Comparison of ENCODE assay signal across 23 mouse cellular contexts in genomic region chr14:122405236-122405635, GRCm38 (mm10). TPM values are rescaled to one million over a fixed set of nuclear protein-coding genes. Genes with fewer than 3 reads are reported as not detected.
A peak's percentile ranks its signal among the peaks of the same experiment; 100 is the strongest.
DNase-seq lines count a peak whose midpoint lies in the region; ATAC-seq lines count a peak whose summit lies in the region.
"Had no signal": no experiment of that assay in that cellular context is flagged by ENCODE, and none has a peak within 500 bp of the region (broad histone marks: within the 10 kb centered on the region; RNA-seq: fewer than 3 reads in every experiment).

No protein-coding gene starts in this region.

- 0 out of 2 replicates have a peak overlapping the region, but pooled peaks have one; percentile 6 for H3K9ac ChIP-seq in forebrain, embryonic 11.5 days (ENCODE audit: low read length)
- no peak overlapping the region for H3K9ac ChIP-seq in forebrain, embryonic 15.5 days (replicated peaks)
- H3K9ac ChIP-seq in forebrain, embryonic 13.5 days, result no peak overlapping the region
- H3K9ac ChIP-seq in hindbrain, embryonic 14.5 days, result no peak overlapping the region; the same call in 1 of the 2 replicates
- H3K9ac ChIP-seq in midbrain, embryonic 13.5 days (replicated peaks), result peak overlapping the region; percentile 63; the same call in 1 of the 2 replicates
- H3K9ac ChIP-seq: embryonic facial prominence, embryonic 13.5 days; liver, embryonic 12.5 days; lung, embryonic 15.5 days had no signal

- H3K4me3 ChIP-seq in forebrain, embryonic 11.5 days (ENCODE audit: low read depth, low read length), result no peak overlapping the region
- no peak overlapping the region for H3K4me3 ChIP-seq in forebrain, embryonic 15.5 days
- no peak overlapping the region for H3K4me3 ChIP-seq in forebrain, embryonic 13.5 days
- H3K4me3 ChIP-seq in hindbrain, embryonic 14.5 days (replicated peaks; ENCODE audit: low read length), result no peak overlapping the region
- H3K4me3 ChIP-seq in midbrain, embryonic 13.5 days (replicated peaks), result peak overlapping the region; percentile 38
- H3K4me3 ChIP-seq: liver, embryonic 12.5 days had no signal

- H3K9me3 ChIP-seq in forebrain, embryonic 11.5 days (ENCODE audit: control insufficient read depth, low read length), result no peaks in the 10 kb centered on the region
- H3K9me3 ChIP-seq in forebrain, embryonic 15.5 days, result no peaks in the 10 kb centered on the region
- H3K9me3 ChIP-seq in forebrain, embryonic 13.5 days (replicated peaks), result no peaks in the 10 kb centered on the region
- H3K9me3 ChIP-seq in hindbrain, embryonic 14.5 days (ENCODE audit: control insufficient read depth, low read length), result no peaks in the 10 kb centered on the region
- H3K9me3 ChIP-seq in midbrain, embryonic 13.5 days, result no peaks in the 10 kb centered on the region
- H3K9me3 ChIP-seq: embryonic facial prominence, embryonic 13.5 days; liver, embryonic 12.5 days; lung, embryonic 15.5 days had no signal

- H3K4me2 ChIP-seq in forebrain, embryonic 11.5 days (ENCODE audit: low read depth, low read length, severe bottlenecking), result peak overlapping the region; percentile 73
- no peak overlapping the region for H3K4me2 ChIP-seq in forebrain, embryonic 15.5 days (replicated peaks)
- H3K4me2 ChIP-seq in forebrain, embryonic 13.5 days, result peak overlapping the region; percentile 75
- peak overlapping the region; percentile 63 for H3K4me2 ChIP-seq in hindbrain, embryonic 14.5 days (replicated peaks)
- H3K4me2 ChIP-seq in midbrain, embryonic 13.5 days (replicated peaks), result peak overlapping the region; percentile 66

- intact Hi-C loops in left cerebral cortex, postnatal 36 days (cut with DNase I), result loop anchor here (5.0 kb wide), 2 partner anchors 47 to 183 kb away; partner anchors contain the start of gene Gm5089

- peaks cover 21% of the 10 kb centered on the region for H3K27me3 ChIP-seq in forebrain, embryonic 11.5 days (ENCODE audit: control insufficient read depth, insufficient read depth, low read length)
- peaks cover 54% of the 10 kb centered on the region for H3K27me3 ChIP-seq in forebrain, embryonic 15.5 days
- H3K27me3 ChIP-seq in forebrain, embryonic 13.5 days, result peaks cover 85% of the 10 kb centered on the region
- H3K27me3 ChIP-seq in hindbrain, embryonic 14.5 days (ENCODE audit: control insufficient read depth, insufficient read depth, low read length), result peaks cover 81% of the 10 kb centered on the region
- H3K27me3 ChIP-seq in midbrain, embryonic 13.5 days, result peaks cover 95% of the 10 kb centered on the region

- peaks cover 32% of the 10 kb centered on the region for H3K4me1 ChIP-seq in forebrain, embryonic 11.5 days (replicated peaks; ENCODE audit: control insufficient read depth, insufficient read depth, low read length)
- H3K4me1 ChIP-seq in forebrain, embryonic 15.5 days, result peaks cover 32% of the 10 kb centered on the region
- H3K4me1 ChIP-seq in forebrain, embryonic 13.5 days, result peaks cover 42% of the 10 kb centered on the region
- peaks cover 29% of the 10 kb centered on the region for H3K4me1 ChIP-seq in hindbrain, embryonic 14.5 days (replicated peaks; ENCODE audit: control insufficient read depth, insufficient read depth, low read length)
- peaks cover 36% of the 10 kb centered on the region for H3K4me1 ChIP-seq in midbrain, embryonic 13.5 days (replicated peaks)

- H3K36me3 ChIP-seq in forebrain, embryonic 11.5 days (ENCODE audit: control insufficient read depth, insufficient read depth, low read length), result no peaks in the 10 kb centered on the region
- no peaks in the 10 kb centered on the region for H3K36me3 ChIP-seq in forebrain, embryonic 15.5 days
- no peaks in the 10 kb centered on the region for H3K36me3 ChIP-seq in forebrain, embryonic 13.5 days (ENCODE audit: poor library complexity, severe bottlenecking)
- H3K36me3 ChIP-seq in hindbrain, embryonic 14.5 days (replicated peaks; ENCODE audit: control insufficient read depth, insufficient read depth), result no peaks in the 10 kb centered on the region
- H3K36me3 ChIP-seq in midbrain, embryonic 13.5 days, result no peaks in the 10 kb centered on the region
- H3K36me3 ChIP-seq: embryonic facial prominence, embryonic 13.5 days; liver, embryonic 12.5 days; lung, embryonic 15.5 days had no signal

- ATAC-seq in forebrain, embryonic 11.5 days (replicated peaks; ENCODE audit: low FRiP score), result no peak
- no peak for ATAC-seq in forebrain, embryonic 15.5 days (replicated peaks)
- no peak for ATAC-seq in forebrain, embryonic 13.5 days
- no peak for ATAC-seq in hindbrain, embryonic 14.5 days (ENCODE audit: low FRiP score)
- no peak for ATAC-seq in midbrain, embryonic 13.5 days
- ATAC-seq: liver, embryonic 12.5 days had no signal

- DNase-seq in forebrain, embryonic 11.5 days (ENCODE audit: low spot score), result peak; percentile 51
- no peak for DNase-seq in hindbrain, embryonic 14.5 days (ENCODE audit: low spot score)
- no peak for DNase-seq in adrenal gland, postnatal 25 days
- DNase-seq in gastrocnemius, adult 8-10 months (ENCODE audit: low spot score in 2 of 2), result no peak
- no peak for DNase-seq in left cerebral cortex, postnatal 36 days (ENCODE audit: low spot score in 2 of 2)
- DNase-seq: adrenal gland, postnatal 14 days; cerebellum, adult 2 months; heart, postnatal 4 days; kidney, adult 18-20 months; kidney, postnatal 25 days; spleen, adult 18-20 months; thymus, postnatal 14 days had no signal

- H3K27ac ChIP-seq in forebrain, embryonic 11.5 days (ENCODE audit: low read depth, low read length), result peak overlapping the region; percentile 18; the same call in 1 of the 2 replicates
- no peak overlapping the region for H3K27ac ChIP-seq in forebrain, embryonic 15.5 days (replicated peaks)
- no peak overlapping the region for H3K27ac ChIP-seq in forebrain, embryonic 13.5 days
- no peak overlapping the region for H3K27ac ChIP-seq in hindbrain, embryonic 14.5 days
- 0 out of 2 replicates have a peak overlapping the region, but pooled peaks have one; percentile 81 for H3K27ac ChIP-seq in midbrain, embryonic 13.5 days
- H3K27ac ChIP-seq: embryonic facial prominence, embryonic 13.5 days; liver, embryonic 12.5 days; lung, embryonic 15.5 days; macrophage had no signal

- WGBS in forebrain, embryonic 11.5 days, result 44% methylated on average over 12 of the region's 12 CpGs
- 36% methylated on average over 12 of the region's 12 CpGs for WGBS in forebrain, embryonic 15.5 days
- 32% methylated on average over 12 of the region's 12 CpGs for WGBS in forebrain, embryonic 13.5 days
- 20% methylated on average over 12 of the region's 12 CpGs for WGBS in hindbrain, embryonic 14.5 days
- 21% methylated on average over 12 of the region's 12 CpGs for WGBS in midbrain, embryonic 13.5 days

RNA-seq across cellular contexts. Expression of gene Gm5089, which starts 45.7 kb away (rescaled TPM):
- 1.7 and 2.4 TPM in 2 replicates for polyA plus RNA-seq in forebrain, embryonic 11.5 days (2014; fragmentation: Nextera tagmentation; extraction: Ambion mirVana)
- polyA plus RNA-seq in forebrain, embryonic 15.5 days (2015; fragmentation: Nextera tagmentation; extraction: Ambion mirVana), result 0.74 and 0.75 TPM in 2 replicates
- polyA plus RNA-seq in forebrain, embryonic 13.5 days (2015; fragmentation: Nextera tagmentation; extraction: Ambion mirVana), result 1.6 and 2.1 TPM in 2 replicates
- 0.50 and 1.2 TPM in 2 replicates for polyA plus RNA-seq in hindbrain, embryonic 14.5 days (2014; fragmentation: Nextera tagmentation; extraction: Ambion mirVana)
- 1.1 and 2.3 TPM in 2 replicates for polyA plus RNA-seq in midbrain, embryonic 13.5 days (2015; fragmentation: Nextera tagmentation; extraction: Ambion mirVana)
- total RNA-seq in adrenal gland, postnatal 25 days (2021), result not detected in 2 replicates
- total RNA-seq in gastrocnemius, adult 8-10 months (2022), result not detected
- total RNA-seq in left cerebral cortex, postnatal 36 days (2021), result under 1 TPM in 1 of 2 experiments, not detected in 1; 0.25 TPM
- total RNA-seq: adrenal gland, postnatal 14 days; gastrocnemius, adult 18-20 months; granulocyte monocyte progenitor cell, adult 5-6 weeks; heart, postnatal 4 days had no signal
- polyA plus RNA-seq: heart, embryonic 14.5 days; liver, embryonic 12.5 days; lung, embryonic 15.5 days; macrophage; stomach, embryonic 14.5 days had no signal

Comparison
In these comparisons a context has a peak if more than half of its experiments do, and no peak if none do; other contexts are left out.
1. H3K27ac ChIP-seq: peak in forebrain, embryonic 11.5 days (single experiment) and midbrain, embryonic 13.5 days (single experiment); none in forebrain, embryonic 15.5 days (single experiment), forebrain, embryonic 13.5 days (single experiment) and hindbrain, embryonic 14.5 days (single experiment).
2. H3K9ac ChIP-seq: peak in forebrain, embryonic 11.5 days (single experiment) and midbrain, embryonic 13.5 days (single experiment); none in forebrain, embryonic 15.5 days (single experiment), forebrain, embryonic 13.5 days (single experiment) and hindbrain, embryonic 14.5 days (single experiment).